Mouse (Mus musculus): ENCODE data around the gene Sept9. TPM values are rescaled to one million over a fixed set of nuclear protein-coding genes. Genes with fewer than 3 reads are reported as not detected.

Gene Sept9
- polyA plus RNA-seq, 1 experiment from 2014 or later: 182 TPM

- H3K4me3 ChIP-seq (ENCODE audit: low read depth, low read length): no peak overlapping the region
Observed at GRCm38 (mm10) chr11:117208151-117208673, 8.8 kb downstream of the Sept9 start.

GRCm38 (mm10) chr11:117216713-117217112 lies 17.3 kb downstream of the Sept9 start:
- Histone ChIP-seq H3K9ac (replicated peaks; ENCODE audit: low read length) (no peak overlapping the region), H3K9me3 (replicated peaks; ENCODE audit: control insufficient read depth, low read length) (no peaks in the 10 kb centered on the region), H3K27ac (replicated peaks; ENCODE audit: low read depth, low read length) (no peak overlapping the region), H3K36me3 (replicated peaks; ENCODE audit: control insufficient read depth, insufficient read depth, low read depth, low read length) (no peaks in the 10 kb centered on the region), H3K4me3 (ENCODE audit: low read depth, low read length) (no peak overlapping the region), H3K4me2 (ENCODE audit: low read depth, low read length) (no peak overlapping the region), H3K27me3 (ENCODE audit: control insufficient read depth, insufficient read depth, low read length) (no peaks in the 10 kb centered on the region), H3K4me1 (ENCODE audit: control insufficient read depth, insufficient read depth, low read length) (no peaks in the 10 kb centered on the region)
- ATAC-seq (replicated peaks; ENCODE audit: insufficient number of reproducible peaks, low FRiP score, low TSS enrichment, low read depth): no peak
- no peak for DNase-seq (ENCODE audit: low spot score)
- WGBS: 68% methylated on average over 2 of the region's 2 CpGs

More at GRCm38 (mm10) chr11:117208151-117208673, 8.8 kb downstream of the Sept9 start:
- Histone ChIP-seq H3K36me3 (replicated peaks; ENCODE audit: control insufficient read depth, insufficient read depth, low read depth, low read length) (no peaks in the 10 kb centered on the region), H3K9me3 (replicated peaks; ENCODE audit: control insufficient read depth, low read length) (no peaks in the 10 kb centered on the region), H3K9ac (replicated peaks; ENCODE audit: low read length) (no peak overlapping the region), H3K4me1 (ENCODE audit: control insufficient read depth, insufficient read depth, low read length) (no peaks in the 10 kb centered on the region), H3K4me2 (ENCODE audit: low read depth, low read length) (no peak overlapping the region), H3K27ac (replicated peaks; ENCODE audit: low read depth, low read length) (no peak overlapping the region), H3K27me3 (ENCODE audit: control insufficient read depth, insufficient read depth, low read length) (no peaks in the 10 kb centered on the region)
- WGBS: 68% methylated on average over 8 of the region's 8 CpGs
- no peak for DNase-seq (ENCODE audit: low spot score)
- no peak for ATAC-seq (replicated peaks; ENCODE audit: insufficient number of reproducible peaks, low FRiP score, low TSS enrichment, low read depth)

GRCm38 (mm10) chr11:117218070-117218469 lies 18.6 kb downstream of the Sept9 start:
- WGBS: 88% methylated on average over 6 of the region's 6 CpGs

GRCm38 (mm10) chr11:117218498-117218897 lies 19.0 kb downstream of the Sept9 start:
- ATAC-seq (replicated peaks; ENCODE audit: insufficient number of reproducible peaks, low FRiP score, low TSS enrichment, low read depth) (no peak), DNase-seq (ENCODE audit: low spot score) (no peak)
- no peaks in the 10 kb centered on the region for H3K4me1 ChIP-seq (ENCODE audit: control insufficient read depth, insufficient read depth, low read length)
- no peak overlapping the region for H3K4me2 ChIP-seq (ENCODE audit: low read depth, low read length)
- no peaks in the 10 kb centered on the region for H3K27me3 ChIP-seq (ENCODE audit: control insufficient read depth, insufficient read depth, low read length)
- no peaks in the 10 kb centered on the region for H3K9me3 ChIP-seq (replicated peaks; ENCODE audit: control insufficient read depth, low read length)
- no peaks in the 10 kb centered on the region for H3K36me3 ChIP-seq (replicated peaks; ENCODE audit: control insufficient read depth, insufficient read depth, low read depth, low read length)
- no peak overlapping the region for H3K9ac ChIP-seq (replicated peaks; ENCODE audit: low read length)
- no peak overlapping the region for H3K4me3 ChIP-seq (ENCODE audit: low read depth, low read length)
- no peak overlapping the region for H3K27ac ChIP-seq (replicated peaks; ENCODE audit: low read depth, low read length)
- WGBS: 89% methylated on average over 6 of the region's 6 CpGs

More at GRCm38 (mm10) chr11:117218070-117218469, 18.6 kb downstream of the Sept9 start:
- H3K9me3 ChIP-seq (replicated peaks; ENCODE audit: control insufficient read depth, low read length): no peaks in the 10 kb centered on the region
- H3K9ac ChIP-seq (replicated peaks; ENCODE audit: low read length): no peak overlapping the region
- ATAC-seq (replicated peaks; ENCODE audit: insufficient number of reproducible peaks, low FRiP score, low TSS enrichment, low read depth) (no peak), DNase-seq (ENCODE audit: low spot score) (no peak)
- H3K27ac ChIP-seq (replicated peaks; ENCODE audit: low read depth, low read length): no peak overlapping the region
- no peak overlapping the region for H3K4me3 ChIP-seq (ENCODE audit: low read depth, low read length)
- no peaks in the 10 kb centered on the region for H3K27me3 ChIP-seq (ENCODE audit: control insufficient read depth, insufficient read depth, low read length)
- no peak overlapping the region for H3K4me2 ChIP-seq (ENCODE audit: low read depth, low read length)
- H3K36me3 ChIP-seq (replicated peaks; ENCODE audit: control insufficient read depth, insufficient read depth, low read depth, low read length): no peaks in the 10 kb centered on the region
- H3K4me1 ChIP-seq (ENCODE audit: control insufficient read depth, insufficient read depth, low read length): no peaks in the 10 kb centered on the region

DNA sequence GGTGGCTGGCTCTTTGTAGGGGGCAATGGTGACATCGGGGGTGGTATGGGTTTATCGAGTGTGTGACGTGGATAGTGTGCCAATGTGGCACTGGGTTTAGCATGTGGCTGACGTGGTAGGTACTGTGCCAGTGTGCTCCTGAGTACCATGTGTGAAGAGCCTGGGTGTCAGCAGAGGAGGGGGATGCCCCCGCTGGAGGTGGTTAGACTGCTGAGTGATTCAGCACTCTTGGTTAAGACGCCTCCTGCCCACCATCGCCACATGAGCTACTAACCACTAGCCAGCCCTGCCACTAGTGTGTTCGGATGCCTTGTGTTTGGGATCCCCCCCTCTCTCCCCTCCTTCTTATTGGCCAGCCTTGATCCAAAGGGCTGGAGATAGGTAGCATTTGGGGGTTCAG lies 21.3 kb downstream of the Sept9 start:
- H3K4me2 ChIP-seq (ENCODE audit: low read depth, low read length): no peak overlapping the region
- H3K36me3 ChIP-seq (replicated peaks; ENCODE audit: control insufficient read depth, insufficient read depth, low read depth, low read length): no peaks in the 10 kb centered on the region
- H3K4me1 ChIP-seq (ENCODE audit: control insufficient read depth, insufficient read depth, low read length): no peaks in the 10 kb centered on the region
- 89% methylated on average over 8 of the region's 8 CpGs for WGBS
- DNase-seq (ENCODE audit: low spot score): no peak
- ATAC-seq (replicated peaks; ENCODE audit: insufficient number of reproducible peaks, low FRiP score, low TSS enrichment, low read depth): no peak
- H3K4me3 ChIP-seq (ENCODE audit: low read depth, low read length): no peak overlapping the region
- H3K9ac ChIP-seq (replicated peaks; ENCODE audit: low read length): no peak overlapping the region
- no peaks in the 10 kb centered on the region for H3K27me3 ChIP-seq (ENCODE audit: control insufficient read depth, insufficient read depth, low read length)
- H3K9me3 ChIP-seq (replicated peaks; ENCODE audit: control insufficient read depth, low read length): no peaks in the 10 kb centered on the region
- H3K27ac ChIP-seq (replicated peaks; ENCODE audit: low read depth, low read length): no peak overlapping the region

DNA sequence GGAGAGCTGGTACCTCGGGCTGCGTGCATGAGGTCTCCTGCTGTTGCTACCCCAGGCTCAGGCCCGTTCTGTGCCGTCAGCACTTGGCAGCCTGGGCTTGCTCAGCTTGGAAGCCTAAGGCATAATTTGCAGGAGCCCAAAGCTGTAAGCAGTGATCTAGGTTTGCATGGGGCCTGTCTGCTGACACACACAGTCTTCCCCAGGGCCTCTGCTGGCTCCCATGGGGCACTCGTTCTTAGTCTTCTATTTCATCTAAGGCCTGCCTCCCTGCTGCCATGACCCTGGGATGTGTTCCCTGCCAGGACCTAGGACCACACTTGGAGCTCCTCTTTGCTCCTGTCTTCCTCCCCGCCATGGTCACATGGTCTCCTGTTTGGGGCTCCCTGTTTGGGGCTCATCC lies 21.7 kb downstream of the Sept9 start:
- no peaks in the 10 kb centered on the region for H3K4me1 ChIP-seq (ENCODE audit: control insufficient read depth, insufficient read depth, low read length)
- H3K27me3 ChIP-seq (ENCODE audit: control insufficient read depth, insufficient read depth, low read length): no peaks in the 10 kb centered on the region
- no peaks in the 10 kb centered on the region for H3K9me3 ChIP-seq (replicated peaks; ENCODE audit: control insufficient read depth, low read length)
- no peak overlapping the region for H3K4me3 ChIP-seq (ENCODE audit: low read depth, low read length)
- H3K27ac ChIP-seq (replicated peaks; ENCODE audit: low read depth, low read length): no peak overlapping the region
- no peak overlapping the region for H3K4me2 ChIP-seq (ENCODE audit: low read depth, low read length)
- no peak overlapping the region for H3K9ac ChIP-seq (replicated peaks; ENCODE audit: low read length)
- WGBS: 70% methylated on average over 6 of the region's 6 CpGs
- no peak for ATAC-seq (replicated peaks; ENCODE audit: insufficient number of reproducible peaks, low FRiP score, low TSS enrichment, low read depth)
- H3K36me3 ChIP-seq (replicated peaks; ENCODE audit: control insufficient read depth, insufficient read depth, low read depth, low read length): no peaks in the 10 kb centered on the region
- DNase-seq (ENCODE audit: low spot score): no peak

GRCm38 (mm10) chr11:117222899-117223298 lies 23.4 kb downstream of the Sept9 start:
- no peak overlapping the region for H3K9ac ChIP-seq (replicated peaks; ENCODE audit: low read length)
- ATAC-seq (replicated peaks; ENCODE audit: insufficient number of reproducible peaks, low FRiP score, low TSS enrichment, low read depth) (no peak), DNase-seq (ENCODE audit: low spot score) (no peak)
- no peak overlapping the region for H3K27ac ChIP-seq (replicated peaks; ENCODE audit: low read depth, low read length)
- H3K27me3 ChIP-seq (ENCODE audit: control insufficient read depth, insufficient read depth, low read length): no peaks in the 10 kb centered on the region
- H3K4me1 ChIP-seq (ENCODE audit: control insufficient read depth, insufficient read depth, low read length): no peaks in the 10 kb centered on the region
- H3K36me3 ChIP-seq (replicated peaks; ENCODE audit: control insufficient read depth, insufficient read depth, low read depth, low read length): no peaks in the 10 kb centered on the region
- H3K4me3 ChIP-seq (ENCODE audit: low read depth, low read length): no peak overlapping the region
- no peak overlapping the region for H3K4me2 ChIP-seq (ENCODE audit: low read depth, low read length)
- no peaks in the 10 kb centered on the region for H3K9me3 ChIP-seq (replicated peaks; ENCODE audit: control insufficient read depth, low read length)
- 63% methylated on average over 8 of the region's 8 CpGs for WGBS

DNA sequence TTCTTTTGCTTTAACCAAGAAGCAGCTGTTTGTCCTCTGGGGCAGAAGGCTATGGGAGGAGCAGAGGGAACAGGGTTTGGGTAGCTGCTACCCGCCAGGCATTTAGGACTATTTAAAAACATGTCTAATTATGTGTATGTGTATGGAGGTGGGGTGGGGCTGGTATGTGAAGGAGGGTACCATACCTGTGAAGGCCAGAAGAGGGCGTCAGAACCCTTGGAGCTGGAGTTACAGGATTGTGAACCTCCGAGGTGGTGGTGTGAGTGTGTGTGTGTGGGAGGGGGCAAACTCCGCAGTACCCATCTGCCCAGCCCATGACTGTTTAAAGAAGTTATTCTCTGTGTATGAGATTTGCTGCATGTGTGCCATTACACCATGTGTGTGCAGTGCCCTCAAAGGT lies 25.3 kb downstream of the Sept9 start:
- Histone ChIP-seq H3K27me3 (ENCODE audit: control insufficient read depth, insufficient read depth, low read length) (no peaks in the 10 kb centered on the region), H3K27ac (replicated peaks; ENCODE audit: low read depth, low read length) (no peak overlapping the region), H3K4me1 (ENCODE audit: control insufficient read depth, insufficient read depth, low read length) (no peaks in the 10 kb centered on the region), H3K9me3 (replicated peaks; ENCODE audit: control insufficient read depth, low read length) (no peaks in the 10 kb centered on the region), H3K36me3 (replicated peaks; ENCODE audit: control insufficient read depth, insufficient read depth, low read depth, low read length) (no peaks in the 10 kb centered on the region), H3K9ac (replicated peaks; ENCODE audit: low read length) (no peak overlapping the region), H3K4me2 (ENCODE audit: low read depth, low read length) (no peak overlapping the region), H3K4me3 (ENCODE audit: low read depth, low read length) (no peak overlapping the region)
- DNase-seq (ENCODE audit: low spot score) (no peak), ATAC-seq (replicated peaks; ENCODE audit: insufficient number of reproducible peaks, low FRiP score, low TSS enrichment, low read depth) (no peak)
- 51% methylated on average over 4 of the region's 4 CpGs for WGBS

Measured in embryonic facial prominence, embryonic 11.5 days (tissue).